15 mouse cellular contexts compared by ENCODE assay signal in the genomic region with DNA sequence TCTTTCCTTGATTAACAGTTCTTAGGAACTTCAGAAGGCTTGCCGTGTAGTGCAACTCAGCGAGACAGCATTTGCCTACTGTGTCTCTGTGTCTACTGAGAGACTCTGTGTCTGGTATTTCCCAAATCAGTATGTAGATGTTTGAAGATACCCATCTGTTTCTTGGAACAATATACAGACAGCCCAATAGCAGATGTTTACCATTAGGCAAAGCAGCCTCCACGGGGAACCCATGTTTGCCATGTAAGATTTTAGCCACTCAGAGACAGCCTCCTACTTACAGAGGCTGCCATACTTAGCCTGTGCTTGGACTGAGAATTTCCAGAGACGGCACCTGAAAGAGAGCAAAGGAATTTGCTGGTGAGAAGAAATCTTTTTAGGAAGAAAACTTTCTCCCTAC.
"Had no signal": no experiment of that assay in that cellular context is flagged by ENCODE, and none has a peak within 500 bp of the region (broad histone marks: within the 10 kb centered on the region; RNA-seq: fewer than 3 reads in every experiment).

No protein-coding gene starts in this region.

- H3K27ac ChIP-seq: kidney, embryonic 15.5 days; left cerebral cortex, adult 2 months; limb, embryonic 10.5 days; liver, embryonic 15.5 days; midbrain, embryonic 13.5 days; neural tube, embryonic 15.5 days had no signal

- DNase-seq: kidney, adult 18-20 months; kidney, postnatal 4 days; lung, adult 2 months; lung, postnatal 36 days; right cerebral cortex, adult 18-20 months; right cerebral cortex, postnatal 25 days; thymus, adult 18-20 months; thymus, postnatal 14 days had no signal

- H3K36me3 ChIP-seq: kidney, embryonic 15.5 days; limb, embryonic 10.5 days; liver, embryonic 15.5 days; midbrain, embryonic 13.5 days; neural tube, embryonic 15.5 days had no signal

- H3K4me2 ChIP-seq: kidney, embryonic 15.5 days; liver, embryonic 11.5 days; liver, embryonic 15.5 days; midbrain, embryonic 13.5 days; neural tube, embryonic 15.5 days had no signal

- H3K27me3 ChIP-seq: kidney, embryonic 15.5 days; liver, embryonic 15.5 days; midbrain, embryonic 13.5 days; neural tube, embryonic 15.5 days had no signal

- H3K4me3 ChIP-seq: kidney, embryonic 15.5 days; left cerebral cortex, adult 2 months; limb, embryonic 10.5 days; liver, embryonic 15.5 days; midbrain, embryonic 13.5 days; neural tube, embryonic 15.5 days had no signal

- H3K9me3 ChIP-seq: kidney, embryonic 15.5 days; limb, embryonic 10.5 days; liver, embryonic 15.5 days; midbrain, embryonic 13.5 days; neural tube, embryonic 15.5 days had no signal

- H3K9ac ChIP-seq: kidney, embryonic 15.5 days; liver, embryonic 15.5 days; midbrain, embryonic 13.5 days; neural tube, embryonic 15.5 days had no signal

- H3K4me1 ChIP-seq: liver, embryonic 15.5 days; midbrain, embryonic 13.5 days; neural tube, embryonic 15.5 days had no signal

- ATAC-seq: midbrain, embryonic 13.5 days had no signal
